Mouse (Mus musculus) liver, postnatal 0 days (tissue): ENCODE measurements around the gene Ifngr2. TPM values are rescaled to one million over a fixed set of nuclear protein-coding genes. Genes with fewer than 3 reads are reported as not detected.
"Not testable (repeated sequence)": the region's sequence is repeated elsewhere in the genome, so short reads cannot be mapped to it uniquely, and the experiment has no call there.

Experiments used
- ATAC-seq: fragments of 200-750 bp; cut with Nextera tagmentation; 2 replicates; pipeline ENCODE4 v1.8.0; 2017; ENCODE audit warnings: mild to moderate bottlenecking, moderate library complexity
- DNase-seq: peaks from one replicate; pipeline ENCODE4 v3.0.0-alpha.2; 2016
- H3K27ac ChIP-seq: fragments of 300-500 bp; sonication (generic); 2 replicates; pipeline ENCODE4 v1.5.1; 2014; ENCODE audit warnings: antibody characterized with exemption, moderate library complexity, mild to moderate bottlenecking, low read depth
- H3K27me3 ChIP-seq: fragments of 300-500 bp; sonication (generic); 2 replicates; pipeline ENCODE4 v1.6.1; 2014; ENCODE audit warnings: low read length, control low read depth, mixed read lengths; ENCODE audit not compliant: insufficient read depth
- H3K36me3 ChIP-seq: fragments of 300-500 bp; sonication (generic); replicated peaks from 2 replicates; pipeline ENCODE4 v1.6.1; 2014; ENCODE audit warnings: mild to moderate bottlenecking, control low read depth, low read length, moderate library complexity, mixed read lengths; ENCODE audit not compliant: insufficient read depth
- H3K4me1 ChIP-seq: fragments of 300-500 bp; sonication (generic); 2 replicates; pipeline ENCODE4 v1.6.1; 2014; ENCODE audit warnings: antibody characterized with exemption, mild to moderate bottlenecking, control low read depth; ENCODE audit not compliant: insufficient read depth
- H3K4me2 ChIP-seq: fragments of 300-500 bp; sonication (generic); 2 replicates; pipeline ENCODE4 v1.6.1; 2014; ENCODE audit warnings: low read depth, mild to moderate bottlenecking, low read length, moderate library complexity, mixed read lengths
- H3K4me3 ChIP-seq: fragments of 300-500 bp; sonication (generic); 2 replicates; pipeline ENCODE4 v1.5.1; 2014; ENCODE audit warnings: low read depth, low read length
- H3K9ac ChIP-seq: fragments of 300-500 bp; sonication (generic); replicated peaks from 2 replicates; pipeline ENCODE4 v1.6.1; 2014; ENCODE audit warnings: mild to moderate bottlenecking, moderate library complexity
- H3K9me3 ChIP-seq: fragments of 300-500 bp; sonication (generic); 2 replicates; pipeline ENCODE4 v1.6.1; 2016; ENCODE audit warnings: mild to moderate bottlenecking, control low read depth, low read length, mixed read lengths
- CTCF ChIP-seq: sonication (generic); IDR thresholded peaks from 2 replicates; pipeline ENCODE4 v1.5.1; 2016; ENCODE audit warnings: antibody characterized with exemption, low read depth
- EP300 ChIP-seq: IDR thresholded peaks from 2 replicates; pipeline ENCODE4 v1.6.1; 2016; ENCODE audit warnings: antibody characterized with exemption, low read depth, mild to moderate bottlenecking
- WGBS: fragments of 180-500 bp; shearing (Covaris S2); extraction: QIAGEN DNeasy Blood & Tissue Kit; methylation state at CpG from one replicate; pipeline ENCODE4 v1.1.7; 2014; ENCODE audit not compliant: insufficient replicate concordance; 5-methylcytosine and 5-hydroxymethylcytosine counted together
- polyA plus RNA-seq: library from polyadenylated mRNA; unstranded; fragments of >200 nt; fragmentation: Nextera tagmentation; extraction: Ambion mirVana; gene quantifications from 2 replicates; pipeline ENCODE4 v1.2.1, GENCODE M21; 2015

Ifngr2 gene
- polyA plus RNA-seq, 1 experiment from 2014 or later: 18.2 TPM

DNA sequence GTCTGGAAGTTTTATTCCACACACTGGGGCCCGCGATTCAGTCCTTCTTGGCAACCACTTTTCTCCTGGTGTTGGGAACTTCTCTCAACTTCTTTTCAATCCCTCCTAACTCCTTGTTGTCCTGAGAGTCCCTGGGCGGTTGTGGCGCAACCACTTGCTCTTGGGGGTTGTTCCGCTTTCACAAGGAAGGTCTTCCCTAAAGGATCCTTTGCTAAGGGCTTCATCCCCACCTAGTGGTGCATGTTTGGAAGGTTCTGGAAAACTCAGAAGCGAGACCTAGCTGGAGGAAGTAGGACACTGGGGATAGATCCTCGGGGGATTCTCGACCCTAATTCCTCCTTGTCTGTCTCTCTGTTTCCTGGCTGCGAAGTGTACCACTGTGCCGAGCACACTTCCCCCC lies 19.8 kb upstream of the Ifngr2 start:
- no peak overlapping the region for H3K4me3 ChIP-seq
- H3K27me3 ChIP-seq: no peaks in the 10 kb centered on the region
- DNase-seq: peak; percentile 57
- H3K4me2 ChIP-seq: peak overlapping the region; percentile 23
- H3K9me3 ChIP-seq: no peaks in the 10 kb centered on the region
- H3K36me3 ChIP-seq: no peaks in the 10 kb centered on the region
- ATAC-seq: no peak
- peaks cover 25% of the 10 kb centered on the region for H3K4me1 ChIP-seq
- no peak overlapping the region for H3K9ac ChIP-seq
- TF ChIP-seq EP300 (no peak), CTCF (peak; percentile 66)
- 41% methylated on average over 10 of the region's 10 CpGs for WGBS
- H3K27ac ChIP-seq: peak overlapping the region; percentile 44; the same call in 1 of the 2 replicates

DNA sequence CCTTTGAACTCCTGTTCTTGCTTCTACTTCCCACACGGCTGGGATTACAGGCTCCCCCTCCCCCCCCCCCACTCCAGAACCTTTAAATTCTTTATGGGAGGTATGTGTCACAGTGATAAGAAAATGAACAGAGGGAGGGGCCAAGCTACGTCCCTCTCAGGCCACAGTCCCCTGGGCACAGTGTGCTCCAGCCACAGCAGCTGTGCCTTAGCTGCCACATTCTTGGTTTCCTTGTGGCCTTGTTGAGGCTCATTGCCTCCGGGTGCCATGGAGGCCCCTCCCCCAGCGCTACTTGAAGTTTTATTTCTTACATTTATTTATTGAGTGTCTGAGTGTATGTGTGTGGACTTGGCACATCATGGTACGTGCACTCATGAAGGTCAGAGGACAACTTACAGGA lies 19.4 kb upstream of the Ifngr2 start:
- peak overlapping the region; percentile 23 for H3K4me2 ChIP-seq
- H3K27ac ChIP-seq: peak overlapping the region; percentile 44; the same call in 1 of the 2 replicates
- no peaks in the 10 kb centered on the region for H3K27me3 ChIP-seq
- H3K9ac ChIP-seq: no peak overlapping the region
- DNase-seq (no peak), ATAC-seq (peak; percentile 37)
- no peak overlapping the region for H3K4me3 ChIP-seq
- peaks cover 20% of the 10 kb centered on the region for H3K4me1 ChIP-seq
- TF ChIP-seq CTCF (no peak), EP300 (no peak)
- 34% methylated on average over 5 of the region's 5 CpGs for WGBS
- no peaks in the 10 kb centered on the region for H3K9me3 ChIP-seq
- H3K36me3 ChIP-seq: no peaks in the 10 kb centered on the region

DNA sequence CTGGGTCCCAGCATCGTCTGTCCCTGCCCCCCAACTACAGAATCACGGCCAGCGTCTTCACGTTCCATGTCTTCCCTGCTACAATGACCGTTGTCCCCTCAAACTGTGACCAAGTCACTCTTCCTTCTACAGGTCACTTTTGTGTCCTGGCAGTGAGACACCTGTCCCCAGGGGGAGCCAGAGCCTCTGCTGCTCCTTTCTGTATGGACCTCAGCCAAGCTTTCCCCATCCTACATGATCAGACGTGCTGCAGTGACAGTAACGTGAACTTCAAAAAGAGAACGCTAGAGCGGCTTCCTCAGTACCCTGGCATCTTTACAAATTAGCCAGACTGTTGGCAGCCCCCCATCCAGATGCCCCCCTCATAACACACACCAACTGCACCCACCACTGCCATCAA lies 18.3 kb upstream of the Ifngr2 start:
- peaks cover 24% of the 10 kb centered on the region for H3K4me1 ChIP-seq
- 76% methylated on average over 9 of the region's 9 CpGs for WGBS
- H3K9ac ChIP-seq: no peak overlapping the region
- ATAC-seq (no peak), DNase-seq (no peak)
- no peaks in the 10 kb centered on the region for H3K36me3 ChIP-seq
- no peak overlapping the region for H3K4me3 ChIP-seq
- no peak for TF ChIP-seq EP300
- TF ChIP-seq CTCF: peak; percentile 56
- no peaks in the 10 kb centered on the region for H3K27me3 ChIP-seq
- H3K4me2 ChIP-seq: no peak overlapping the region
- H3K27ac ChIP-seq: no peak overlapping the region
- H3K9me3 ChIP-seq: no peaks in the 10 kb centered on the region

DNA sequence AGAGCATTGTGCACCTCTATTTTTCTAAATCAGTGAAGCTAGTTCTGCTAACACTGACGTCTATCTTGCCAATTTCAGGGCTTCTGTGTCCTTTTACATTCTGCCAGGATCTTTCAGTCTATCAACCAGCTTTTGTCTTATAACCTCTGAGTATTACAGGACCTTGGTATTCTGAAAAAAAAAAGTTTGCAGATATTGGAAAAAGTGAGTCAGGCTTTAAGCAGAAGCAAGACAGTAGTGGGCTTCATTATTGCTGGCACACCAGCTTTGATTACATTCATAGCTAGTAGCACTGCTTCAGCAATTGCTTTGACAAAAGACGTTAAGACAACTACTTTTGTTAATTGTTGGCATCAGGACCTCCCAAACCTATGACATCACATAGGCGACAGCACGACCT lies 16.0 kb upstream of the Ifngr2 start:
- H3K9me3 ChIP-seq, H3K9ac ChIP-seq, H3K27ac ChIP-seq, ATAC-seq, H3K4me3 ChIP-seq, H3K27me3 ChIP-seq, DNase-seq, H3K4me2 ChIP-seq, H3K36me3 ChIP-seq: not testable (repeated sequence)
- WGBS: 81% methylated on average over 4 of the region's 4 CpGs
- H3K4me1 ChIP-seq: peaks cover 17% of the 10 kb centered on the region

DNA sequence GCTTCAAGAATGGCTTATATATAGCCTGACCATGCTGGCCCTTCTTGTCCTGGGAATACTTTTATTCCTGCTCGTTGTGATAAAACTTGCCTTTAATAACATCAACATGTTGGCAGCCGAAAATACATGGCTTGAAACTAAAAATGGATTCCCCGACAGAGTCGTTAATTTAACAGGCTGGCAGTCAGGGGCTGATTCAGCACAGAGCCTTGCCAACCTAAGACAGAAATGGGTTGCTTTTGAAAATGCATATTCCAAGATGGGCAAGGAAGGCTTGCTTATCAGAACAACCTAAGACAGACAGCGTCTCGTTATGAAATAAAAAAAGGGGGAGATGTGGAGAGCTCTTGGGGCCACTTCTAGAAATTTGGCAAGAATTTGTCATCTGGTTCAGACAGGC lies 15.0 kb upstream of the Ifngr2 start:
- Histone ChIP-seq H3K27me3 (no peaks in the 10 kb centered on the region), H3K4me3 (no peak overlapping the region), H3K36me3 (no peaks in the 10 kb centered on the region), H3K4me2 (no peak overlapping the region), H3K9ac (no peak overlapping the region), H3K9me3 (no peaks in the 10 kb centered on the region), H3K27ac (no peak overlapping the region), H3K4me1 (peaks cover 23% of the 10 kb centered on the region)
- TF ChIP-seq EP300: no peak
- TF ChIP-seq CTCF: no peak
- WGBS: 78% methylated on average over 6 of the region's 6 CpGs
- ATAC-seq (no peak), DNase-seq (no peak)

DNA sequence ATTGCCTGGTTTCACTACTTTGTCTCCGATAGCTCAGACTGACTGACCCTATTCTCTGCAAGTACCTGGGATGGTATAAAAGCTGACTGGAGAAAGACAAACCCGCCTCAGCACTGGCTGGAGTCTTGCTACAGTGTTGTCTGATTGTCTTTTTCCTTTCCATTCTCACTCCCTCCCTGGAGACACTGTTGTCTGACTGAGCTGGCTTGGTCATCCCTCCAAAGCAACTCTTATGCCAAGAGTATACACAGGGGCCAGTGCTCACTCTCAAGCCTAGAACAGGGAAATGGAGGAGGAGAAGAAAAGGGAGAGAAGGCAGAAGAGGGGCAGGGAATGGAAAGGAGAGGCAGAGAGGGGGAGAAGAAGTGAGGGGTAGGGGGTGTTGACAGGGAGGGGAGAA lies 14.4 kb upstream of the Ifngr2 start:
- no peak for TF ChIP-seq EP300
- no peak for TF ChIP-seq CTCF
- no peaks in the 10 kb centered on the region for H3K27me3 ChIP-seq
- ATAC-seq (no peak), DNase-seq (no peak)
- H3K4me2 ChIP-seq: no peak overlapping the region
- H3K36me3 ChIP-seq: no peaks in the 10 kb centered on the region
- no peak overlapping the region for H3K9ac ChIP-seq
- no peaks in the 10 kb centered on the region for H3K9me3 ChIP-seq
- H3K4me1 ChIP-seq: peaks cover 24% of the 10 kb centered on the region
- no peak overlapping the region for H3K4me3 ChIP-seq
- no peak overlapping the region for H3K27ac ChIP-seq
- 62% methylated on average over 2 of the region's 2 CpGs for WGBS
